Mouse (Mus musculus) colon, adult 2 months (tissue): ENCODE data around the gene Trib2. TPM values are rescaled to one million over a fixed set of nuclear protein-coding genes. Genes with fewer than 3 reads are reported as not detected.

Experiments used
- polyA plus RNA-seq: library from polyadenylated mRNA; depleted of rRNA; stranded (reverse); fragments of >200 nt; gene quantifications from 2 replicates; pipeline ENCODE4 v1.2.3, GENCODE M21; 2012; rRNA removed

The Trib2 gene
- 3.5 and 4.1 TPM in 2 replicates for polyA plus RNA-seq

GRCm38 (mm10) chr12:15816740-15817178 is at the start of gene Trib2:
Gene Trib2 (minus strand): TSS chr12:15816922.

